Mouse (Mus musculus) bone marrow, adult 2 months (tissue): ENCODE data around the gene Pnmal2. TPM values are rescaled to one million over a fixed set of nuclear protein-coding genes. Genes with fewer than 3 reads are reported as not detected.

ENCODE experiments used
- H3K27ac ChIP-seq: fragments of 200-500 bp; 2 replicates; pipeline ENCODE4 v1.5.1; 2012; ENCODE audit warnings: low read depth, mild to moderate bottlenecking, control low read depth, inconsistent platforms, low read length; ENCODE audit not compliant: control insufficient read depth, poor library complexity, insufficient read depth
- H3K4me1 ChIP-seq: fragments of 200-500 bp; 2 replicates; pipeline ENCODE4 v1.6.1; 2011; ENCODE audit warnings: low read length; ENCODE audit not compliant: control insufficient read depth, insufficient read depth
- H3K4me3 ChIP-seq: fragments of 200-500 bp; replicated peaks from 2 replicates; pipeline ENCODE3; 2011; ENCODE audit warnings: mild to moderate bottlenecking, low read depth, low read length, control low read depth; ENCODE audit not compliant: control insufficient read depth
- CTCF ChIP-seq: fragments of 200-500 bp; IDR thresholded peaks from 2 replicates; pipeline ENCODE4 v1.5.1; 2011; ENCODE audit warnings: low read length, control low read depth; ENCODE audit not compliant: control insufficient read depth, insufficient read depth
- POLR2A ChIP-seq: fragments of 200-500 bp; IDR thresholded peaks from 2 replicates; pipeline ENCODE4 v1.6.1; 2011; ENCODE audit warnings: low read depth, mild to moderate bottlenecking, control low read depth, low read length, borderline replicate concordance; ENCODE audit not compliant: control insufficient read depth
- WGBS: fragments of 180-500 bp; shearing (Covaris S2); methylation state at CpG from one replicate; pipeline ENCODE4 v1.1.7; 2018; 5-methylcytosine and 5-hydroxymethylcytosine counted together
- polyA plus RNA-seq: library from polyadenylated mRNA; stranded (reverse); fragments of >200 nt; gene quantifications from 2 replicates; pipeline ENCODE4 v1.2.4, GENCODE M21; 2011; ENCODE audit warnings: low replicate concordance; ENCODE audit not compliant: missing spikeins, insufficient read depth, insufficient read length

Gene Pnmal2
- polyA plus RNA-seq, 1 experiment = not detected

DNA sequence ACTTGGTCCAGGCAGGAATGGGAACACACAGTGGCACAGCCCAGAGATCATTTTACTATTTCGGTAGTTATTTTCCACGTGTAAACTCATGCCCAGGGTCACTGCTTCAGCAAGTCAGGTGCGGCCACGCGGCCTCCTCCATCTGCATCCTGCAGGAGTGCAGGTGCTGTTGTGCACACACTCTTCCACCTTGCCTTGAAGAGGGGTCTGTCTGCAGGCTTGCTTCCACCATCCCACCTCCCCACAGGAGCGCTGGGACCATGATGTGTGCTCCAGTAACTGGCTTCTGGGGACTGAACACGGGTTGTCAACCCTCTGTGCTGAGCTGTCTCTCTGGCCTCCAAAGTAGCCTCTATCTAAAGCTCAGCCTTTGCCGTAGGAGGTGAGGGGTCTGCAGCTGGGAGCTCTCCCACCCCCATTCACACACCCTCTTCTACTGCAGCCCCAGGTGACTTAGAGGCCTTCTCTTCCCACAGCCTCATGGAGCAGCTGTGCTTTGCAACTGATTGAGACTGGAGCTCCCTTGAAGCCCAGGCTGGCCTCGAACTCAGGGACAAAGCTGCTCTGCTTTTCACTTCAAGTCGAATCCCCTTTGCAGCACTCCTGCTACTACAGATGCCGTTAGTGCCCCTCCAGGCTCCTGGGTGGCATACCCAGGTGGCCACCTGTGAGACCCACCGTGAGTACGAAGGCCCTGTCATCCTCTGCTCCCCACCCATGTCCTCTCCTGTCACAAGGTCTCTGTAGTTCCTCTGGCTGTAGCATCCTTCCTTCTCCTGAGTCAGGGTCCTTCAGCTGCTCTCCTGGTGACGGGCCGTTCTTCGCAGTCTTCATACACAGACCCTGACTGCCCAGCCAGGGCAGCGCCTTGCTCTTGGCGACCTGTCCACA lies 29.8 kb upstream of the Pnmal2 start:
- Histone ChIP-seq H3K4me3 (no peak overlapping the region), H3K27ac (no peak overlapping the region), H3K4me1 (peaks cover 3% of the 10 kb centered on the region)
- TF ChIP-seq CTCF (no peak), POLR2A (no peak)
- WGBS = 90% methylated on average over 18 of the region's 18 CpGs

DNA sequence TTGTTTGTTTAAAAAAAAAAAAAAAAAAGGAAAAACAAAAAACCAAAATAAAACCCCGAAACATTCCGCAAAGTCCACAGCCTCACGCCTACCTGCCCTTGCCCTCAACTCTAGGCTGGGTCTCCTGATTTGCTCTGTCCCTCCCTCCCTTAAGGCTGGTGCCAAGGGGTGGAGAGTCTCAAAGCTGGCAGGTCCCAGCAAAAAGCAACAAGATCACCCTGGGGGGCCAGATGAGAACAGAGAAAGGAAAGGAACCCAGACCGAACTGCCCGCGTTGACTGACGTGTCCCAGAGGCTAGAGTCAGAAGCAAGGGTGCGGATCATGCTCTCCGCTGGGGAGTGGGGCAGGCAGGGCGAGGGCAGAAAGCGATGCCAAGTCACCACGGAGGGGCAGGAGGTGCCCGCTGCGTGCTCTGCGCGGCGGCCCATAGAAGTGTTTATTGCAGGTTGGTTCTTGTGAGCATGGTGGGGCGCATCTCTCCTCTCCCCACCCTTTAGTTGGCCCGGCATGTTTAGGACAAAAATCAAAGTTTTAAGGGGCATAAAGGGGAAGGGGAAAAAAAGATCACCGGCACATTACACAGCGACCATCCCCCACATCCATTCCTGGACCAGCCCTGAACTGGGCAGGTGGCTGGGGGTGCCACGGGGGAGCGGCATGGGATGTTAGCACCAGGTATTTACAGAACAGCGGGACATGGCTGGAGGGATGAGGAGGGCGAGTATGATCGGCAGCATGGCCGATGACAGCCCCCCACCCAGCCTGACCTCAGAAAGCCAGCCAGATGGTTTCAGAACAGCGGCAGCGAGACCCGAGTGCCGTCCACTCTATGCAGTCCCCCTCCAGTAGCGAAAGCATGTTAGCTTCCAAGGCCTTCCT lies 28.8 kb upstream of the Pnmal2 start:
- TF ChIP-seq CTCF (no peak), POLR2A (no peak)
- no peak overlapping the region for H3K27ac ChIP-seq
- 95% methylated on average over 32 of the region's 32 CpGs for WGBS
- H3K4me1 ChIP-seq = peaks cover 3% of the 10 kb centered on the region
- no peak overlapping the region for H3K4me3 ChIP-seq

DNA sequence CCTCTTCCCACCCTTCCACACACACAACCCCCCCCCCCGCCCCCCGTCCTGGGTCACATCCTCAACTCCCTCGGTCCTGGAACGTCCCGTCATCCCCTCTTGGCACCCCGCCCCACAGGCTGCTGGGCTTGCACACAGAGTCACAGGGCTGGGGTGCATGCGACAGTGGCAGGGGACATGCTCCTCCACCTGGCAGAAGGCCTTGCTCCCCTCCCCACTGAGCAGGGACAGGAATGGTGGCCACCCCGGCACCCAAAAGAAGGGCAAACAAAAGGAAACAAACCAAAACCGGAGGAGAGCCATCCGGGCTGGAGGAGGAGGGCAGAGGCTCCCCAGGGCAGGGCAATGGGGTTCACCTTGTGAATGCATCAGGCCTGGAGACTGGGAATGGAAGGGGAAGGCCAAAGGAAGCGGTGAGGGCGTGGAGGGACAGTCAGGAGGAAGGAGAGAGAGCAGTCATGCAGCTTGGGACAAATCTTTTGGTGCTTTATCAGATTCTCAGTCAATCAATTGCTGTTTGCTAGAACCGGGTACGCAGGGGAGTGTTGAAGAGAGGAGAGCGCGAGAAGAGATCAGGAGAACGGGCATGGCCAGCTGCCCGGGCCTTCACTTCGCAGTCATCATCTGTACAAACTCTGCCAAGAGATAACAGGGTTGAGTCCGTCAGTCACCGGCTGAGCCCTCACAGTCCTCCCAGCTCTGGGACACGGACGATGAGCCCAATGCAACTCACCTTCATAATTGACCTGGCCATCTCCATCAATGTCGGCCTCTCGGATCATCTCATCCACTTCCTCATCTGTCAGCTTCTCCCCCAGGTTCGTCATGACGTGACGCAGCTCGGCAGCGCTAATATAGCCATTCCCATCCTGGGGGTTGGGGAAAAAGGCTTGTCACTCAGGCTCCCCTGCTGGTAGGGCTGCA lies 27.9 kb upstream of the Pnmal2 start:
- no peak for TF ChIP-seq POLR2A
- no peak for TF ChIP-seq CTCF
- WGBS = 76% methylated on average over 30 of the region's 30 CpGs
- H3K4me1 ChIP-seq = peaks cover 4% of the 10 kb centered on the region
- no peak overlapping the region for H3K4me3 ChIP-seq
- no peak overlapping the region for H3K27ac ChIP-seq

DNA sequence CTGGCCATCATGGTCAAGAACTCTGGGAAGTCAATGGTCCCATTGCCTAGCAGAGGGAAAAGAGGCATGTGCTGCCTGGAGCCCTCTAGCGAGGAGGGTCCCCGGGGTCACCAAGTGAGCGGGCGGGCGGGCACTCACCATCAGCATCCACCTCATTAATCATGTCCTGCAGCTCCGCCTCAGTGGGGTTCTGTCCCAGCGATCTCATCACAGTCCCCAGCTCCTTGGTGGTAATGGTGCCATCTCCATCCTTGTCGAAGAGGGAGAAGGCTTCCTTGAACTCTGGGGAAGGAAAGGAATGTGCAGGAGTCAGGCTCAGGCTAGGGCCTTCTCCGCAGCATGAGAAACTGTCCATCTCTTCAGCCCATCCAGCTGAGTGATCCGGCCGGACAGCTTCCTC lies 27.0 kb upstream of the Pnmal2 start:
- 93% methylated on average over 11 of the region's 11 CpGs for WGBS
- H3K4me1 ChIP-seq = peaks cover 4% of the 10 kb centered on the region
- TF ChIP-seq CTCF (no peak), POLR2A (no peak)
- no peak overlapping the region for H3K4me3 ChIP-seq
- H3K27ac ChIP-seq = no peak overlapping the region

DNA sequence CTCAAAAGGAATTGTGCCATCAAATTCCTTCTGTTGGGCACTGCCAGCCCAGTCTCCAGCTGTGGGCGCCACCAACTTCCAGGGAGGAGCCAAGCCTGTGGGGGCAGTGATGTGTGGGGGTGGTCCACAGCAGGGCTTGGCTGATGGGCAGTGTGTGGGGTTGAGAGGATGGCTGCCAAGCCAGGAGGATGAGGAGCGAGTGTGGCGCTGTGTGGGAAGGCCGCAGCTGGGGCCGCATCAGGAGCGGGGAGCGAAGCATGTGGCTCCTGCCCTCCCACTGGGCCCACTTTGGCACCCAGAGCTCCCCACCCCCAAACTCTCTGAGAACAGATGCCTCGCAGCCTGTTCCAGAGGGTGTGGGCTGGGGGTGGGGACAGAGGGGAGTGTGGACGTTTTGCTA lies 26.5 kb upstream of the Pnmal2 start:
- Histone ChIP-seq H3K4me3 (no peak overlapping the region), H3K27ac (no peak overlapping the region), H3K4me1 (peaks cover 7% of the 10 kb centered on the region)
- 92% methylated on average over 9 of the region's 9 CpGs for WGBS
- TF ChIP-seq POLR2A (no peak), CTCF (no peak)

DNA sequence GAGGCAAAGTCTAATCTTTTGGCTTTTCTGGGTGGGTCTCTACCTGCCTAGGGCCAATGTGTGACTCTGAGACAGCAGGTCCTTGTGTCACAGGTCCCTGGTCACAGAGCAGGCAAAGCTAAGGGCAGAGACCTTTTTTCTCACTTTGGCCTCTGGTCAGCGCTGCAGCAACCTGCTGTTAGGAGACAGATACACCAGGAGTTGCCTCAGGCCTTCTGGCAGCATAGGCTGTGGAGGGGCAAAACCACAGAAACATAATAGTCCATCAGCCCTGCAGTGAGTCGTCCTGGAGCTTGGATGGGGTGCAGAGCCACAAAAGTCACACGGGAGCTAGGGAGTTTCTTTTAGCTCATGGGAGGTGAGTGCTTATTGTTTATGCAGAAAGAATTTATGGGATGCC lies 25.8 kb upstream of the Pnmal2 start:
- H3K27ac ChIP-seq = no peak overlapping the region
- TF ChIP-seq CTCF = no peak
- TF ChIP-seq POLR2A = no peak
- H3K4me3 ChIP-seq = no peak overlapping the region
- peaks cover 7% of the 10 kb centered on the region for H3K4me1 ChIP-seq
- WGBS = 79% methylated on average over 3 of the region's 3 CpGs

DNA sequence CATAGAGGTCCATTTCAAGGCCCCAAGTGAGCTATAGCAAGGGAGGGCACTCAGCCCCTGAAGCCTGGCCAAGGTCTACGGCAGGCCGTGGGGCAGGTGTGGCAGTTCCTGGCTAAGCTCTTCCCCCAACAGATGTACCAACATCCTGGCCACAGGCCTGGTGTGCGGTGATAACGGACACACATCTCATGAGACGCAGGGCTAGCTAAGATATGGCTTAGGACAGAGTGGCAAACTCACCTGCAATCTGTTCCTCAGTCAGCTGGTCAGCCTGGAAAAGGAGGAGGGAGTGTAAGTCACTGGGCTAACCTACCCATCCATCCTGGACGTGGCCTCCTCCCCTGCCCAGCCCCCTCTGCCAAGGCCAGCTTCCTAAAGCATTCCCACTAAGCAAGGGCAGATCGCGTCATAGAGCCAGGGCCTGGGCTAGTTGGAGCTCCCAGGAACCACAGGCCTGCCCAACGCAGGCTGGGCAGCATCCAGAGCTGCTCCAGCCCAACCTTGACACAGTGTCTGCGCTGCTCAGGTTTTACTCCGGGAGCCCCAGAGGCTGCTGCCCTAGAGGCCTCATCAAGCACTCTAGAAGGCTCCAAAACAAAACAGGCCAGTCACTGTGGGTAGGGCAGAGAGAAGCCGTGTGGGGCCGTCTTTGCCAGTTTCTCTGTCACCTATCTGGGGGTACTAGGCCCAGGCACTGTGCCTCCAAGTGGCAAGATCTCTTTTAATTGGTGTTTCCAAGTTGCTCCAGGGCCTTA lies 24.9 kb upstream of the Pnmal2 start:
- WGBS = 49% methylated on average over 13 of the region's 13 CpGs
- Histone ChIP-seq H3K4me3 (no peak overlapping the region), H3K27ac (no peak overlapping the region; the same call in 1 of the 2 replicates), H3K4me1 (peaks cover 7% of the 10 kb centered on the region)
- no peak for TF ChIP-seq POLR2A
- no peak for TF ChIP-seq CTCF
